Mouse (Mus musculus) hindbrain, embryonic 15.5 days (tissue): ENCODE measurements around the gene Drg1. TPM values are rescaled to one million over a fixed set of nuclear protein-coding genes. Genes with fewer than 3 reads are reported as not detected.

Experiments used
- ATAC-seq: fragments of 200-750 bp; cut with Nextera tagmentation; 2 replicates; pipeline ENCODE4 v1.8.0; 2017; ENCODE audit warnings: low read depth, moderate number of reproducible peaks, moderate TSS enrichment; ENCODE audit not compliant: low FRiP score
- H3K27ac ChIP-seq: fragments of 300-500 bp; sonication (generic); replicated peaks from 2 replicates; pipeline ENCODE4 v1.5.1; 2015; ENCODE audit warnings: mild to moderate bottlenecking, inconsistent platforms
- H3K27me3 ChIP-seq: fragments of 300-500 bp; sonication (generic); 2 replicates; pipeline ENCODE4 v1.6.1; 2015; ENCODE audit warnings: control low read depth, inconsistent platforms
- H3K36me3 ChIP-seq: fragments of 300-500 bp; sonication (generic); 2 replicates; pipeline ENCODE4 v1.6.1; 2015; ENCODE audit warnings: control low read depth, inconsistent platforms
- H3K4me1 ChIP-seq: fragments of 300-500 bp; sonication (generic); replicated peaks from 2 replicates; pipeline ENCODE4 v1.6.1; 2015; ENCODE audit warnings: control low read depth, inconsistent platforms
- H3K4me2 ChIP-seq: fragments of 300-500 bp; sonication (generic); 2 replicates; pipeline ENCODE4 v1.6.1; 2015; ENCODE audit warnings: moderate library complexity, mild to moderate bottlenecking, inconsistent platforms
- H3K4me3 ChIP-seq: fragments of 300-500 bp; sonication (generic); 2 replicates; pipeline ENCODE4 v1.5.1; 2015; ENCODE audit warnings: mild to moderate bottlenecking, inconsistent platforms
- H3K9ac ChIP-seq: fragments of 300-500 bp; sonication (generic); 2 replicates; pipeline ENCODE4 v1.6.1; 2015; ENCODE audit warnings: inconsistent platforms
- H3K9me3 ChIP-seq: fragments of 300-500 bp; sonication (generic); 2 replicates; pipeline ENCODE4 v1.6.1; 2016; ENCODE audit warnings: control low read depth, inconsistent platforms
- WGBS: fragments of 180-500 bp; shearing (Covaris S2); methylation state at CpG from one replicate; pipeline ENCODE4 v1.1.7; 2015; 5-methylcytosine and 5-hydroxymethylcytosine counted together
- polyA plus RNA-seq: library from polyadenylated mRNA; unstranded; fragments of >200 nt; fragmentation: Nextera tagmentation; extraction: Ambion mirVana; gene quantifications from 2 replicates; pipeline ENCODE4 v1.2.1, GENCODE M21; 2015

The Drg1 gene
- polyA plus RNA-seq, 1 experiment from 2014 or later = 205 TPM

- Histone ChIP-seq H3K27ac (no peak overlapping the region), H3K36me3 (peaks cover 85% of the 10 kb centered on the region), H3K4me2 (no peak overlapping the region), H3K27me3 (no peaks in the 10 kb centered on the region), H3K9me3 (no peaks in the 10 kb centered on the region), H3K4me3 (no peak overlapping the region), H3K9ac (no peak overlapping the region), H3K4me1 (peaks cover 44% of the 10 kb centered on the region)
- 91% methylated on average over 10 of the region's 10 CpGs for WGBS
- ATAC-seq = no peak
Measured at GRCm38 (mm10) chr11:3297871-3298812, 31.9 kb upstream of the Drg1 start.

- Histone ChIP-seq H3K4me1 (peaks cover 64% of the 10 kb centered on the region), H3K27ac (no peak overlapping the region), H3K9ac (no peak overlapping the region), H3K27me3 (no peaks in the 10 kb centered on the region), H3K9me3 (no peaks in the 10 kb centered on the region), H3K4me2 (peak overlapping the region; percentile 1; the same call in 1 of the 2 replicates), H3K36me3 (peaks cover 67% of the 10 kb centered on the region), H3K4me3 (no peak overlapping the region)
- no peak for ATAC-seq
- WGBS = 55% methylated on average over 5 of the region's 5 CpGs
Measured at GRCm38 (mm10) chr11:3296056-3296455, 29.8 kb upstream of the Drg1 start.

GRCm38 (mm10) chr11:3294641-3295040 lies 28.4 kb upstream of the Drg1 start:
- no peak overlapping the region for H3K27ac ChIP-seq
- 86% methylated on average over 2 of the region's 2 CpGs for WGBS
- peak overlapping the region; percentile 90; the same call in 1 of the 2 replicates for H3K4me3 ChIP-seq
- H3K36me3 ChIP-seq = peaks cover 54% of the 10 kb centered on the region
- no peaks in the 10 kb centered on the region for H3K9me3 ChIP-seq
- peak overlapping the region; percentile 98 for H3K4me2 ChIP-seq
- H3K9ac ChIP-seq = 0 out of 2 replicates have a peak overlapping the region, but pooled peaks have one; percentile 10
- H3K4me1 ChIP-seq = peaks cover 67% of the 10 kb centered on the region
- H3K27me3 ChIP-seq = no peaks in the 10 kb centered on the region
- no peak for ATAC-seq

- Histone ChIP-seq H3K4me2 (peak overlapping the region; percentile 98), H3K4me3 (peak overlapping the region; percentile 90), H3K27ac (peak overlapping the region; percentile 100), H3K9ac (peak overlapping the region; percentile 98), H3K9me3 (no peaks in the 10 kb centered on the region), H3K36me3 (peaks cover 41% of the 10 kb centered on the region), H3K4me1 (peaks cover 73% of the 10 kb centered on the region), H3K27me3 (no peaks in the 10 kb centered on the region)
- WGBS = 14% methylated on average over 4 of the region's 4 CpGs
- no peak for ATAC-seq
Measured at GRCm38 (mm10) chr11:3293361-3293760, 27.1 kb upstream of the Drg1 start.

- Histone ChIP-seq H3K36me3 (peaks cover 35% of the 10 kb centered on the region), H3K27me3 (no peaks in the 10 kb centered on the region), H3K4me2 (peak overlapping the region; percentile 98), H3K4me3 (peak overlapping the region; percentile 90), H3K9me3 (no peaks in the 10 kb centered on the region), H3K27ac (peak overlapping the region; percentile 100), H3K4me1 (peaks cover 78% of the 10 kb centered on the region), H3K9ac (peak overlapping the region; percentile 98)
- WGBS = 0% methylated on average over 8 of the region's 8 CpGs
- ATAC-seq = no peak
Measured at GRCm38 (mm10) chr11:3292711-3293249, 26.6 kb upstream of the Drg1 start.

GRCm38 (mm10) chr11:3292062-3292421 lies 25.8 kb upstream of the Drg1 start:
- Histone ChIP-seq H3K4me1 (peaks cover 80% of the 10 kb centered on the region), H3K4me2 (peak overlapping the region; percentile 98), H3K9me3 (no peaks in the 10 kb centered on the region), H3K27ac (peak overlapping the region; percentile 100), H3K36me3 (peaks cover 29% of the 10 kb centered on the region), H3K27me3 (no peaks in the 10 kb centered on the region), H3K4me3 (peak overlapping the region; percentile 90), H3K9ac (peak overlapping the region; percentile 98)
- WGBS = 1% methylated on average over 8 of the region's 8 CpGs
- ATAC-seq = peak; percentile 1; the same call in 1 of the 2 replicates

- peak overlapping the region; percentile 98 for H3K9ac ChIP-seq
- ATAC-seq = no peak
- WGBS = under 1% methylated on average over 26 of the region's 26 CpGs
- no peaks in the 10 kb centered on the region for H3K27me3 ChIP-seq
- H3K4me2 ChIP-seq = peak overlapping the region; percentile 98
- H3K36me3 ChIP-seq = peaks cover 24% of the 10 kb centered on the region; the same call in 1 of the 2 replicates
- H3K9me3 ChIP-seq = no peaks in the 10 kb centered on the region
- peak overlapping the region; percentile 90 for H3K4me3 ChIP-seq
- H3K27ac ChIP-seq = peak overlapping the region; percentile 100
- peaks cover 78% of the 10 kb centered on the region for H3K4me1 ChIP-seq
Measured at GRCm38 (mm10) chr11:3291311-3292061, 25.3 kb upstream of the Drg1 start.

GRCm38 (mm10) chr11:3290640-3291310 lies 24.6 kb upstream of the Drg1 start:
- Histone ChIP-seq H3K4me2 (peak overlapping the region; percentile 98), H3K27me3 (no peaks in the 10 kb centered on the region), H3K9me3 (no peaks in the 10 kb centered on the region), H3K9ac (peak overlapping the region; percentile 98), H3K27ac (peak overlapping the region; percentile 100), H3K4me1 (peaks cover 71% of the 10 kb centered on the region), H3K36me3 (peaks cover 19% of the 10 kb centered on the region; the same call in 1 of the 2 replicates), H3K4me3 (peak overlapping the region; percentile 90)
- under 1% methylated on average over 50 of the region's 50 CpGs for WGBS
- ATAC-seq = peak; percentile 4

- Histone ChIP-seq H3K9ac (peak overlapping the region; percentile 98), H3K27me3 (no peaks in the 10 kb centered on the region), H3K4me3 (peak overlapping the region; percentile 90), H3K9me3 (no peaks in the 10 kb centered on the region), H3K4me2 (peak overlapping the region; percentile 98), H3K4me1 (peaks cover 63% of the 10 kb centered on the region), H3K27ac (peak overlapping the region; percentile 100), H3K36me3 (peaks cover 14% of the 10 kb centered on the region; the same call in 1 of the 2 replicates)
- under 1% methylated on average over 79 of the region's 92 CpGs for WGBS
- ATAC-seq = peak; percentile 68
Measured at GRCm38 (mm10) chr11:3289803-3290639, 23.8 kb upstream of the Drg1 start.

GRCm38 (mm10) chr11:3289302-3289802 lies 23.1 kb upstream of the Drg1 start:
- Histone ChIP-seq H3K9me3 (no peaks in the 10 kb centered on the region), H3K36me3 (peaks cover 9% of the 10 kb centered on the region; the same call in 1 of the 2 replicates), H3K27me3 (no peaks in the 10 kb centered on the region), H3K9ac (peak overlapping the region; percentile 98), H3K4me3 (peak overlapping the region; percentile 90), H3K4me1 (peaks cover 58% of the 10 kb centered on the region), H3K4me2 (peak overlapping the region; percentile 98), H3K27ac (peak overlapping the region; percentile 100)
- WGBS = under 1% methylated on average over 28 of the region's 40 CpGs
- ATAC-seq = peak; percentile 82
